In the genomic region with DNA sequence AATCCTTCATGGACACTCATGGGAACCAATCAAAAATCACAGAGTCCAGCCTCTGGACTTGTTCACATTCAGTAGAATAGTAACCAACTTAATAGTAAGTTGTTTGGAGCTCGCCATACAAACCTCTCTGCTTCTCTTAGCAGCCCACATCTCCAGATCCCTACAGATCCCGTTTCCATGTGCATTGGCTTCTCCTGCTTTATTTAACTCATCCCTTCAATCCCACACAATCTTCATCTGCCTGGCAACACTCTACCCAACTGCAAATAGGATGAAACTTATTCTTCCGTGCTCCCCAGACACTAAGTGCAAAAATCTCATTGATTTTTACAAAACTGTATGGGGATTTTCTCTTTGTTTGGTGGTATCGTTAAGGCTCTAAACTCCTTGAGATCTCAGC, we compare ENCODE assay signal across 11 mouse cellular contexts.
"Had no signal": no experiment of that assay in that cellular context is flagged by ENCODE, and none has a peak within 500 bp of the region (broad histone marks: within the 10 kb centered on the region; RNA-seq: fewer than 3 reads in every experiment).

No protein-coding gene starts in this region.

- ATAC-seq: liver, embryonic 12.5 days; midbrain, embryonic 16.5 days had no signal

- DNase-seq: lung, adult 18-20 months; lung, embryonic 14.5 days; lung, postnatal 10 days; lung, postnatal 4 days; midbrain, embryonic 14.5 days; right cerebral cortex, postnatal 14 days; thymus, adult 18-20 months; thymus, postnatal 14 days; thymus, postnatal 36 days had no signal
